In the genomic region with DNA sequence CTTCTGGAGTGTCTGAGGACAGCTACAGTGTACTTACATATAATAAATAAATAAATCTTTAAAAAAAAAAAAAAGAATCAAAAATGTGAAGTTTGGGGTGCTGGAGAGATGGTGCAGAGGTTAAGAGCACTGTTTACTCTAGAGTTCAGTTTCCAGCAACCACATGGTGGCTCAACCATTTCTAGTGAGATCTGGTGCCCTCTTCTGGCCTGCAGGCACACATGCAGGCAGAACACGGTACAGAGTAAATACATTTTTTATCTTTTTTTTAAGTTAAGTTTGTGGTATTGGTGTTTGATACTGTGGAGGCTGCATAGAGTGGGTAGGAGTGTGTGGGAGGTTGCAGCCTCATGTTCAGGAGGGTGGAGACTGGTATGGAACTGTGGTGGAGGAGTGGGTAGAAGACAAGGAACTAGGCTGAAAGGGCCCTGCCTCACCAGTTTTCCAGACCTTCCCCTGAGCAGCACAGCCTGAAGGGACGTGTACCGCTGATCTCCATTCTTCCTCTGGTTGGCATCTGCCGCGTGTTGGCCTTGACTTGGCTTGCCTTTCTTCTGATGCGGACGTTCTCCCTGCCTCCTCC, we compare ENCODE assay signal across 10 mouse cellular contexts. TPM values are rescaled to one million over a fixed set of nuclear protein-coding genes. Genes with fewer than 3 reads are reported as not detected.
DNase-seq lines count a peak whose midpoint lies in the region; ATAC-seq and TF ChIP-seq lines count a peak whose summit lies in the region.
"Had no signal": no experiment of that assay in that cellular context is flagged by ENCODE, and none has a peak within 500 bp of the region (broad histone marks: within the 10 kb centered on the region; RNA-seq: fewer than 3 reads in every experiment).

No protein-coding gene starts in this region.

- no peaks in the 10 kb centered on the region for H3K79me2 ChIP-seq in heart, adult 2 months (replicated peaks; ENCODE audit: control insufficient read depth, insufficient read depth, low read length)
- no peaks in the 10 kb centered on the region for H3K79me2 ChIP-seq in C2C12 (ENCODE audit: control insufficient read depth, insufficient read depth)

- no peak overlapping the region for H3K4me3 ChIP-seq in heart, adult 2 months
- no peak overlapping the region for H3K4me3 ChIP-seq in C2C12 (ENCODE audit: insufficient read depth, poor library complexity, severe bottlenecking)
- no peak overlapping the region for H3K4me3 ChIP-seq in liver, postnatal 0 days (ENCODE audit: low read depth, low read length)
- H3K4me3 ChIP-seq: hindbrain, embryonic 15.5 days; neural tube, embryonic 13.5 days had no signal

- H3K9me3 ChIP-seq in liver, postnatal 0 days (ENCODE audit: low read length): no peaks in the 10 kb centered on the region
- H3K9me3 ChIP-seq: hindbrain, embryonic 15.5 days; neural tube, embryonic 13.5 days had no signal

- TF ChIP-seq CTCF in heart, adult 2 months (IDR thresholded peaks at IDR 0.05): peak; percentile 75
- TF ChIP-seq CTCF in C2C12 (IDR thresholded peaks at IDR 0.05; ENCODE audit: control insufficient read depth, insufficient read depth, insufficient read length): peak; percentile 6
- TF ChIP-seq CTCF in liver, postnatal 0 days (IDR thresholded peaks at IDR 0.05; ENCODE audit: low read depth): peak; percentile 77

- no peaks in the 10 kb centered on the region for H3K36me3 ChIP-seq in heart, adult 2 months (ENCODE audit: control insufficient read depth, insufficient read depth, low read length)
- H3K36me3 ChIP-seq in C2C12 (ENCODE audit: control insufficient read depth, insufficient read depth): peaks cover 45% of the 10 kb centered on the region
- peaks cover 54% of the 10 kb centered on the region for H3K36me3 ChIP-seq in liver, postnatal 0 days (replicated peaks; ENCODE audit: insufficient read depth, low read length)

- 80% methylated on average over 7 of the region's 7 CpGs for WGBS in heart, adult 2 months
- 72% methylated on average over 7 of the region's 7 CpGs for WGBS in liver, postnatal 0 days (ENCODE audit: insufficient replicate concordance)

- no peak overlapping the region for H3K27ac ChIP-seq in heart, adult 2 months
- H3K27ac ChIP-seq in liver, postnatal 0 days (ENCODE audit: low read depth): no peak overlapping the region
- H3K27ac ChIP-seq: hindbrain, embryonic 15.5 days; neural tube, embryonic 13.5 days had no signal

- H3K4me1 ChIP-seq in heart, adult 2 months (ENCODE audit: control insufficient read depth, insufficient read depth, low read length): no peaks in the 10 kb centered on the region
- no peaks in the 10 kb centered on the region for H3K4me1 ChIP-seq in liver, postnatal 0 days (ENCODE audit: insufficient read depth)
- H3K4me1 ChIP-seq: hindbrain, embryonic 15.5 days; neural tube, embryonic 13.5 days had no signal

- TF ChIP-seq POLR2A in heart, adult 2 months (IDR thresholded peaks at IDR 0.05; ENCODE audit: insufficient read depth, low read depth, low read length): no peak

- no peak overlapping the region for H3K9ac ChIP-seq in heart, adult 2 months (ENCODE audit: low read depth, low read length)
- H3K9ac ChIP-seq in liver, postnatal 0 days (replicated peaks): no peak overlapping the region
- H3K9ac ChIP-seq: hindbrain, embryonic 15.5 days; neural tube, embryonic 13.5 days had no signal

- H3ac ChIP-seq in C2C12 (ENCODE audit: control insufficient read depth, insufficient read length, low read depth): no peak overlapping the region

- no peak for DNase-seq in heart, adult 2 months
- no peak for DNase-seq in heart, adult 9 months (ENCODE audit: low spot score in 2 of 2)
- DNase-seq in brain, adult 2 months (ENCODE audit: low read depth, low spot score): peak; percentile 46
- peak; percentile 40 for DNase-seq in liver, postnatal 0 days
- DNase-seq in ovary, postnatal 10 days (ENCODE audit: low spot score): no peak
- no peak for DNase-seq in frontal cortex, postnatal 36 days (ENCODE audit: low spot score in 2 of 2)
- DNase-seq in gastrocnemius, postnatal 14 days: no peak

- no peak for ATAC-seq in liver, postnatal 0 days

- no peaks in the 10 kb centered on the region for H3K27me3 ChIP-seq in heart, adult 2 months (ENCODE audit: control insufficient read depth, insufficient read depth, low read length)
- no peaks in the 10 kb centered on the region for H3K27me3 ChIP-seq in C2C12 (ENCODE audit: control insufficient read depth, insufficient read depth, insufficient read length)
- H3K27me3 ChIP-seq in liver, postnatal 0 days (ENCODE audit: insufficient read depth, low read length): no peaks in the 10 kb centered on the region
- H3K27me3 ChIP-seq: hindbrain, embryonic 15.5 days; neural tube, embryonic 13.5 days had no signal

- no peak for TF ChIP-seq EP300 in heart, adult 2 months (IDR thresholded peaks at IDR 0.05; ENCODE audit: insufficient read depth, low read depth, low read length)
- TF ChIP-seq EP300 in liver, postnatal 0 days (IDR thresholded peaks at IDR 0.05; ENCODE audit: low read depth): no peak

- H3K4me2 ChIP-seq in liver, postnatal 0 days (ENCODE audit: low read depth, low read length): no peak overlapping the region
- H3K4me2 ChIP-seq: hindbrain, embryonic 15.5 days; neural tube, embryonic 13.5 days had no signal

- H3K79me3 ChIP-seq in C2C12 (ENCODE audit: low read depth): no peaks in the 10 kb centered on the region

- intact Hi-C loops in heart, adult 2 months (cut with DNase I): loop anchor here (2.0 to 5.0 kb wide), 4 partner anchors 80 to 420 kb away; partner anchors contain the start of genes Lrrc51 and Numa1
- intact Hi-C loops in gastrocnemius, postnatal 14 days (cut with DNase I; ENCODE audit: low total_unique reads): loop anchor here (5.0 kb wide), 1 partner anchor 160 kb away; no protein-coding TSS in a partner anchor

TF ChIP-seq in C2C12, 6 proteins besides CTCF, POLR2A, EP300 and RAD21:
- no peak for TF ChIP-seq MYOG (IDR thresholded peaks at IDR 0.05; ENCODE audit: control insufficient read depth, extremely low read depth, insufficient read length)
- TF ChIP-seq CEBPB (IDR thresholded peaks at IDR 0.05; ENCODE audit: low read depth): no peak
- TF ChIP-seq MAX (IDR thresholded peaks at IDR 0.05): no peak
- no peak for TF ChIP-seq FOSL1 (IDR thresholded peaks at IDR 0.05; ENCODE audit: insufficient read depth, low read length, poor library complexity, severe bottlenecking)
- no peak for TF ChIP-seq MYOD1 (IDR thresholded peaks at IDR 0.05; ENCODE audit: control insufficient read depth, insufficient read length, low read depth)
- no peak for TF ChIP-seq USF1 (IDR thresholded peaks at IDR 0.05; ENCODE audit: low read depth)

RNA-seq across cellular contexts. Expression of gene Trpc2, which starts 6.1 kb away (rescaled TPM):
- under 1 TPM in 1 of 2 experiments, not detected in 1; 0.23 TPM for total RNA-seq in heart, adult 2 months (2021)
- polyA plus RNA-seq in heart, adult 2 months (2012; rRNA removed): 0.70 and 1.2 TPM in 2 replicates
- polyA plus RNA-seq in C2C12 (2012; fragmentation: generic; extraction: Trizol): not detected
- polyA plus RNA-seq in liver, postnatal 0 days (2015; fragmentation: Nextera tagmentation; extraction: Ambion mirVana): not detected in 2 replicates
- total RNA-seq in gastrocnemius, postnatal 14 days (2021): under 1 TPM in 1 of 2 experiments, not detected in 1; 0.21 TPM
- polyA plus RNA-seq: hindbrain, embryonic 15.5 days had no signal

RNA-seq across cellular contexts. Expression of gene Xntrpc, which starts 11.3 kb away (rescaled TPM):
- under 1 TPM; 0.81 to 0.98 TPM for total RNA-seq in heart, adult 2 months (2021)
- 1.2 and 2.4 TPM in 2 replicates for polyA plus RNA-seq in heart, adult 2 months (2012; rRNA removed)
- 0.16 TPM for polyA plus RNA-seq in C2C12 (2012; fragmentation: generic; extraction: Trizol)
- 0.15 and 0.20 TPM in 2 replicates for polyA plus RNA-seq in liver, postnatal 0 days (2015; fragmentation: Nextera tagmentation; extraction: Ambion mirVana)
- total RNA-seq in gastrocnemius, postnatal 14 days (2021): under 1 TPM; 0.53 to 0.84 TPM

RNA-seq across cellular contexts. Expression of gene Xndc1, which starts 11.5 kb away (rescaled TPM):
- total RNA-seq in heart, adult 2 months (2021): 1 to 10 TPM; 5.7 to 6.5 TPM
- 11.2 and 18.6 TPM in 2 replicates for polyA plus RNA-seq in heart, adult 2 months (2012; rRNA removed)
- 13.2 TPM for polyA plus RNA-seq in C2C12 (2012; fragmentation: generic; extraction: Trizol)
- 4.5 and 5.8 TPM in 2 replicates for polyA plus RNA-seq in liver, postnatal 0 days (2015; fragmentation: Nextera tagmentation; extraction: Ambion mirVana)
- 1 to 10 TPM; 3.8 to 4.9 TPM for total RNA-seq in gastrocnemius, postnatal 14 days (2021)

RNA-seq across cellular contexts. Expression of gene Rnf121, which starts 11.5 kb away (rescaled TPM):
- 10 to 100 TPM; 20.7 to 23.9 TPM for total RNA-seq in heart, adult 2 months (2021)
- 21.3 and 33.9 TPM in 2 replicates for polyA plus RNA-seq in heart, adult 2 months (2012; rRNA removed)
- 55.8 TPM for polyA plus RNA-seq in C2C12 (2012; fragmentation: generic; extraction: Trizol)
- polyA plus RNA-seq in liver, postnatal 0 days (2015; fragmentation: Nextera tagmentation; extraction: Ambion mirVana): 8.1 and 10.0 TPM in 2 replicates
- total RNA-seq in gastrocnemius, postnatal 14 days (2021): 10 to 100 TPM; 17.9 to 18.9 TPM

RNA-seq across cellular contexts. Expression of gene Art1, which starts 24.7 kb away (rescaled TPM):
- total RNA-seq in heart, adult 2 months (2021): 100 to 1,000 TPM; 242 to 279 TPM
- polyA plus RNA-seq in heart, adult 2 months (2012; rRNA removed): 251 and 293 TPM in 2 replicates
- polyA plus RNA-seq in C2C12 (2012; fragmentation: generic; extraction: Trizol): 0.05 TPM
- polyA plus RNA-seq in liver, postnatal 0 days (2015; fragmentation: Nextera tagmentation; extraction: Ambion mirVana): 0.22 and 4.0 TPM in 2 replicates
- 100 to 1,000 TPM; 281 to 363 TPM for total RNA-seq in gastrocnemius, postnatal 14 days (2021)

Comparison
In these comparisons a context has a peak if more than half of its experiments do, and no peak if none do; other contexts are left out.
1. DNase-seq: peak in brain, adult 2 months (single experiment) and liver, postnatal 0 days (single experiment); none in heart, adult 2 months (0 of 2), heart, adult 9 months (0 of 2), ovary, postnatal 10 days (single experiment), frontal cortex, postnatal 36 days (0 of 2) and gastrocnemius, postnatal 14 days (single experiment).
2. CTCF ChIP-seq: peak in every context shown above with its lines; median percentile 77 in liver, postnatal 0 days; 75 in heart, adult 2 months; 6 in C2C12.